Mouse (Mus musculus) left cerebral cortex, adult 18-20 months (tissue): ENCODE data around the gene Stat5b. TPM values are rescaled to one million over a fixed set of nuclear protein-coding genes. Genes with fewer than 3 reads are reported as not detected.

Experiments used
- DNase-seq, 2 experiments: peaks; one replicate each; pipeline ENCODE4 v3.0.0; 2021 to 2022; ENCODE audit warnings: low spot score in 2 of 2, mixed read lengths in 1 of 2
- total RNA-seq, 2 experiments: library from RNA; stranded (reverse); gene quantifications; 2 replicates each; pipeline ENCODE4 v1.2.3; 2021

Stat5b gene
- total RNA-seq, 2 experiments from 2014 or later = 26.8 to 28.0 TPM

DNA sequence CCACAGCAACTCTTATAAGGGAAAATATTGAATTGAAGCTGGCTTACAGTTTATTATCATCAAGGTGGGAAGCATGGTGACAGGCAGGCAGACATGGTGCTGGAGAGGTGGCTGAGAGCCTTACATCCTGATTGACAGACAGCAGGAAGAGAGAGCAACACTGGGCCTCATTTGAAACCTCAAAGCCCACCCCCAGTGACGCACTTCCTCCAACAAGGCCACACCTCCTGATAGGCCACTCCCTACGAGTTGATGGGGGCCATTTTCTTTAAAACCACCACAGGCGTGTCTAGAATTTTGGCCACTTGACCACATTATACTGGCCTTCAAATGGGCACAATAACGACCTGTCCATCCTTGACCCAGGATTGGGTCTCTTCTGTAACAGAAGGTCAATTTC lies 76.3 kb downstream of the Stat5b start:
- DNase-seq = no peak

DNA sequence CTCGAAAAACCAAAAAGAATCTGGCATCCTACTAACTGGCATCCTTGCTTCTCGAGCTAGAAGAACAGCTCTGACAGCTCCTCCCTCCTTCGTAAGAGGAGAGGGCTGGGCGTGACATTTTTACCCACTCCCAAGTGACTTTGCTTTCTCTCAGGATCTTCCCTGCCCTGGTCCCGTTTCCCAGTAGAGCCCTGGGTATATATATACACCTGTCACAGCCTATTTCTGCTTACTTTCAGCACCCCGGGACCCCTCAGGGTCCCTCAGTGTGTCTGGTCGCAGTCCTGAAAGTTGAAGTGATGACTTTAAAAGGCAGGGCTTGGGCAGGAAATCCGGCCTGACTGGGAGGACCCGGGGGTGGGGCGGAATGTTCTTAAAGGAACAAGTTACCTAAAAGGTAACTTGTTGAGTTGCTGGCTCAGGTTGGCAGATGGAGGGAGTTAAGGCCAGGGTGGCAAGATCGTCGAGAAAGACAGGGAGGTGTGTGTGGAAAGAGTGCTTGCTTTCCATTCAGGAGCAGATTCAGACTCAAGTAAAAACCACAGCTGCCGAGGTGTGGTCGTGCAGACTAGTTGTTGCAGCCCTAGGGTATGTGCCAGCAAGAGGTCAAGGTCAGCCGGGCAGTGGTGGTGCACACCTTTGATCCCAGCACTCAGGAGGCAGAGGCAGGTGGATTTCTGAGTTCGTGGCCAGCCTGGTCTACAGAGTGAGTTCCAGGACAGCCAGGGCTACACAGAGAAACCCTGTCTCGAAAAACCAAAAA lies 79.7 kb downstream of the Stat5b start, which contains the start of gene Ghdc:
Gene Ghdc, minus strand, starts transcription at position 312 of the 763 bp plus-strand sequence.
- peak; percentile 78 to 82 for DNase-seq

DNA sequence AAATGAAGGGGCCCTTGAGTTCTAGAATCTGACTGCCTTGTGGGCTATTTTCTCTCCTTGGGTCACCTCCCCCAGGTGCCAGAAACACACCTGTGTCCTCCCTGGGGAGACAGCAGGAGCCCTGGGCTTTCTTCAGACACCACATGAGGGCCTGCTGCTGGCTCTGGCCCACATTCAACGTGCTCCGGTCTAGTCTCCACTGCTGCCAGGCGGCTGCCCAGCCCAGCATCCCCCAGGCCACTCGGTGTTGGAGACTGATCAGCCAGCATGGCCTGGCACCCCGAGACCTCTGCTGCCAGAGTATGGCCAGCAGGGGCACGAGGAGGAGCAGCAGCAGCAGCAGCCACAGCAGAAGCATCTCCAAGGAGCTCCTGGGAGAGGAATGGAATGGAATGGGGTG lies 80.5 kb downstream of the Stat5b start:
- peak in 1 of 2 experiments; percentile 19 for DNase-seq

DNA sequence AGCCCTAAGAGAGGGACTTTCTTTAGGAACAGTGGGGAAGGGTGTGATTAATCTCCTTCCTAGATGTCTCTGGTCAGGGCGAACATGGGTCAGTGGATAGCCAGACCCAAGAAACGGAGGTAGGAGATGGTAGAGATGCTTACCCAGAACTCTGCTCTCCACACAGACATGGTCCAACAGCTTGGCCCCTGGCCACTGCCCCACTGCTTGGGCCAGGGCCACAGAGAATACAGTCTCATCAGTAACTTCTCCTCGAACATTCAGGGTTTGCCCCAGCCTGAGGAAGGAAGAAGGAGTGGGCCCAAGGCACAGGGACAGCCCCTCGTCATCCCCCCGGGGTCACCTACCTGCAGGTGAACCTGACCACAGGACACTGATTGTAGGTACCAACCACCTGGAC lies 82.7 kb downstream of the Stat5b start:
- DNase-seq = no peak

DNA sequence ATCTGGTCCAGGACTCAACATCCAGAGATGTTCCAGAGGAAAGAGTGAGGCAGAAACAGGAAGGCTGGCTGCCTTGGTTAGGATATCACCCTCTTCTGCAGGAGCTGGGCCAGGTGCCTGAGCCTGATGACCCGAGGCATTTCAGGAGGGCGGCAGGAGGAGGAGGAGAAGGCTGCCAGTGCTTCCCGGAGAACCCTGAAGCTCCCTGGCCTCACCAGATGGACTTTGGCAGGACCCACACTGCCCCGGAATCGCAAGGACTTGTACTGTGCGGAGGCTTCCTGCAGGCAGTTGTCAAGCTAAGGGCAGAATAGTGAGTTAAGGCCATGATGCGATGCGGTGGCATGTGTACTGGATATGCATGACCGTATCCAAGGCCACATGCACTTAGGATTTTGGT lies 83.8 kb downstream of the Stat5b start:
- no peak for DNase-seq

DNA sequence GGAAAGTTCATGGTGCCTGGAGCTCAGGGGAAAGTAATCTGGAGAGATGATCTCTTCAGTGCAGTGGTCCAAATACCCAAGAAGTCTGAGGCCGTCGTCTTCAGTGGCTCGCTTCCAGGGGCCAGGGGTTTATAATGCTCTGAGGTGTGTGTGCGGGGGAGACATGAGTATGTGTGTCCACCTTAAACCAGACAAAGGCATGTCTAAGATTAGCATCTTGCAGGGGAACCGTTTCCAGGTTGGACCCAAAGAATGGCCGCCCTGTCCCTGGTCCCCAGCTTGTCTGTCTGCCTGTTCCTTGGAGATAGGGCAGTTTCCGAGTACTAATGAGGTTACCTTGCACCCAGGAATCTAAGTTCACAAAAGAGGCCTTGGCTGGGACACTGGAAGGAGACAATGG lies 87.7 kb downstream of the Stat5b start, which contains the start of gene Hcrt:
Gene Hcrt, minus strand, starts transcription at position 101 of the 400 bp plus-strand sequence.
- no peak for DNase-seq

DNA sequence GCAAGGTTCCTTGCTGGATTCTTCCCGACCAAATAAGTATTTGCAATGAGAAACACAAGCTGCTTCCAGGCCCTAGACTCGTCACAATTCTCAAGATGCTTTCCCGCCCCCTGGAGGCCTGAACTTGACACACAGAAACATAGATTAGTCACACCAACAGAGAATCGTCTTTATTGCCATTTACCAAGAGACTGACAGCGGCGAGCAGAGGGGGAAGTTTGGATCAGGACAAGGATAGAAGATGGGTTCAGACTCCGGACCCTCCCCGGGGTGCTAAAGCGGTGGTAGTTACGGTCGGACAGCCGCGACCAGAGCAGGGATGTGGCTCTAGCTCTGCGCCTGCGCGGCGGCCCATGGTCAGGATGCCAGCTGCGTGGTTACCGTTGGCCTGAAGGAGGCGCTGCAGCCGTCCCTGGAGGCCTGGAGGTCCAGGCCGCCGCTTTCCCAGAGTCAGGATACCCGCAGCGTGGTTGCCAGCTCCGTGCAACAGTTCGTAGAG lies 88.9 kb downstream of the Stat5b start:
- DNase-seq = peak; percentile 91 to 93

DNA sequence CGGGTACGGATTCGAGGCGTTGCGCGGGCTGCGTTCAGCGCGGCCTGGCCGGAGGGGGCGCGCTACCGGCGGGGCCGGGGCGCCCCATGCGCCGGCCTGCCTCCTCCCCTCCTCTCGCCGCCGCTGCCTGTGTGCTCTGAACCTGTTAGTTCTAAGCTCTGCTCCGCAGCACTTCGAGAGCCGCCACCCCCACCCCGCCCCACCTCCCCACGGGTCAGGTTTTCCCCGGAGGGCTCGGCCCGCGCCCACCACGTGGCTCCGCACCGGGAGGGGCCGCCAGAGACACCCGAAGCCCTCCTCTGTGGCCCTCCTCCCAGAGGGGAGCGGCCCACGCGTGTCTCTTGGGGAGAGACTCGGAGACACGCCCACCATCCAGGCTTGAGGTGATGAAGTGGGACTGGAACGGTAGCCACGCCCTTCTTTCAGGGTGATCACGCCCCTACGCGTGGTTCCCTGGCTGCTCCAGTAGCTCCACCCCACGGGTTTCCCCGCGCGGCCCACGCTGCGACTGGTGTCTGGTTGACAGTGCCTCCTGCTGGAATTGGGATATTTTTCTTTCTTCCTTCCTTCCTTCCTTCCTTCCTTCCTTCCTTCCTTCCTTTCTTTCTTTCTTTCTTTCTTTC lies 90.8 kb downstream of the Stat5b start, which contains the start of gene Kcnh4:
Gene Kcnh4, minus strand, starts transcription at position 332 of the 623 bp plus-strand sequence.
- peak; percentile 93 to 95 for DNase-seq

DNA sequence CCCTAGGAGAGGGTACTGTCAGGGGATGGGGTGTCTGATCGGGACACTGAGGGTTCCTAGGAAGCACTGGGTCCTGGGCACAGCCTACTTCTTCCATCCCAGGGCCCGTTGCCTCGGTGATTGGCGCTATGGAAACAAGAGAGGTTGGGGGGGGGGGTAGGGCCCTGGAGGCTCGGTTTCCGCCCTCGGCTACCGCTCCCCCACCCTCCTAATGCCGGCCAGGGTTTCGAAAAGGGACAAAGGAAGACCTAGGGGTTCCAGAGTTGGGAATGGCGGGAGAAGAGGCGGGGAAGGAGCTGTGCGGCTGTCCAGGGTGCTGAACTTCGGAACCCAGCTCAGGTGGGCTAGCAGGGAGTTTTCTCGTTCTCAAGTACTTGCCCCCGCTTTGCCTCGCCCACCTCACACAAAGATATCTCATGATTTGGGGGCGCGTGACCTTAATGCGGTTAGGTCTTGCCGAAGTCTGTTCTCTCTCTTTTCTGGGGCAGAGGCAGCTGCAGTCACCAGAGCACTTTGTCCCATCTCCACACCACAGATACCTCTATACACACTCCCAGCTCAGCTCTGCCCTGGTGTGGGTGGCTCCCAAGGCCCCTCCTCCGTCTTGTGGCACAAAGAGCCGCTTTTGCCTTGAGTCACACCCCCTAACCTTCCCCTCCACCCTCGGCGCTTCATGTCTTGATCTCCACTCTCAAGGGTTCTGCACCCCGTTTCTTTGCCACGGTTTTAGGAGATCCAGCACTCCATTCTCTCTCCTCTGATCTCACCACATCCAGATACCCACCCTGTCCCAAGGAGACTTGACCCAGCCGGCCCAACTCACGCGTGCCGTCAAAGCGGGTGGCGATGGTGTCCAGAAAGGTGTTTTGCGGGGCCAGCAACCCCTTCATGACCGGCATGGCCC lies 91.6 kb downstream of the Stat5b start:
- DNase-seq = peak in 1 of 2 experiments; percentile 31

DNA sequence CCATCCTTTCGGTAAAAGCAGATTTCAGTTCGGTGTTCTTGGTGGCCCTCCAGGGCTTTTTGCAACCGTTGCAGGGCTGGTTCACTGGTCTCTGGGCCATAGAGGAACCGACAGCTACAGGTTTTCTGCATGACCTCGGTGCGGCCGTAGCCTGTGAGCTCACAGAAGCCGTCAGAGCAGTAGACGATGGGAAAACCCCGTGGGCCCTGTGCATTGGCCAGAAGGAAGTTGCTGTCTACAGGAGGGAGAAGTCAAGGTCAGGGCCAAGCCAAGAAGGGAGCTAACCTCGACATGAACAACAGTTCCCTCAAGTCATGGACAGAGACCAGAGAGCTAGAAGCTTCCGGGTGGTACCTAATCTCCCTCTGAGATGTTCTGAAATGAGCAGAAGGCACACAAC lies 93.0 kb downstream of the Stat5b start:
- no peak for DNase-seq

DNA sequence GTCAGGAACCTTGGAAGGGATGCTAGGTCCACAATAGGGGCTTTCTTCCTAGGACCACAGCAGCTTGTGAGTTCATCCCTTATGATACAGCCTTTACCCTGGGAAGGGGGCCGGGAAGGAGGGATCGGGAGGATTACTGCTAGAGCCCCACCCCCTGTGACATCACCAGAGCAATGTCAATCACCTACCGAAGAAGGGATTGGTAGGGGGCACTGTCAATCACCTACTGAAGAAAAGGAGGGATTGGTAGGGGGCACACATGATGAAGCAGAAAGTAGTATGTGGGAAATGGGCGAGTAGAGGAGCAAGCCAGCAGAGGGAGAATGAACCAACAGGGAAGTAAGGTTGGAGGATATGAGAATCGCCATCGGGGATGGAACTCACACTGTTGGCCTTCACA lies 94.0 kb downstream of the Stat5b start:
- no peak for DNase-seq

DNA sequence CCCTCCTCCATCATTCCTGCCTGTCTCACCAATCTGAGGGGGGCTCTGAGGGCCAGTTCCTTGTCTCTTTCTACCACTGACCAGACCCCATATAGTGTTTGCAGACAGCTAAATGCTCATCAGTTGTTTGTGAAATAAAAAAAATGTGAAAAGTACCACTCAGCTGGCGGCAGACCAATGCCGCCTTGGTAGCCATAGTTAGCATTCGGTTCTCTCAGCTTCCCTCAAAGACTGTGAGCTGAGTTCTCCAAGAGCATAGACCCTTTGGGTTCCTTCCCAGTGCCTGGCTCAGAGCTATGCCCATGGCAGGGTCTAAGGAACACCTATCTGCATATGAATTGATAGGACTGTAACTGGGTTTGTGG lies 95.8 kb downstream of the Stat5b start:
- DNase-seq = peak; percentile 57 to 69

DNA sequence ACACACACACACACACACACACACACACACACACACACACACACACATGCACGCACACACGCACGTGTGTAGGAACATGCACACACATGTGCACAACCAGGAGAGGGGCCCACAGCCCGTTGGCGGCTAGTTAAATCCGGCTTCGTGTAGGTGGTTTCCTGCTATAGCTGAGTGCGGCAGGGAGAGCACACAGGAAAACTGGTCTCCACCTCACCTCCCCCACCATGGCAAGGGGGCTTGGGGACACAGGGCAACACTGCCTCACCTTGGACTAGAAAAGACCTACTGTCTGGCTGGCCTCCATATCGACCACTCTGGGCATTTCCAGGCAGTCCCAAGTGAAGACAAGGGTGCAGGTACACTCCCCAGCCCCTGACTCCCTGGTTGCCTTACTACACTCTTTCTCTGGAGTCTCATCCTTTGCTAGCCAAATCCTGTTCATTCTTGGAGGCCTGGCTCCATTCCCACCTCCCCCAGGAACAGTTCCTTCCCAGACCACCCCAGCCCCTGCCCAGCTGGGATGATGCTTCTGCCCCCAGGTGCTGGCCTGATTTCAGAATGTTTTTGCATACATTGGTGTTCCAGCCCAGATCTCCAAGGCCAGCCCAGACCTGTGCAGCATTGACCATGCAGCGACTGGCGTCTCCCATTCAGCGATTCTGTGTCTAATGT lies 96.4 kb downstream of the Stat5b start:
- peak; percentile 66 to 81 for DNase-seq

DNA sequence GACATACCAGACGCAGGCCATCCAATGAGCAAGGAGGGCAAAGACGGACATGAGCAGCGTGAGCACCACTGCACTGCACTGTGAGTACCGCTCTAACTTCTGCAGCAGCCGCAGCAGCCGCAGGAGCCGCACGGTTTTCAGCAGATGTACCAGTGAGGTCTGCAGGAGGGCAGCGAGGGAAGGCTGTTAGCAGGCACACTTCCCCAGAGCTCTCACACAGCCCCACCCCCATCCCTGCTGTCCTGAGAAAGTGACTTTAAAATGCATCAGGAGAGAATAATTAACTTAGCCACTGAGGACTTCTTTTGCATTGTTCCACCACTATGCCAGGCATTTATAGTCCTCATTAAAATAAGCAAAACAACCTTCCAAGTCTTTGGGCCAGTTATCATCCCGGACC lies 98.2 kb downstream of the Stat5b start:
- peak in 1 of 2 experiments; percentile 37 for DNase-seq

DNA sequence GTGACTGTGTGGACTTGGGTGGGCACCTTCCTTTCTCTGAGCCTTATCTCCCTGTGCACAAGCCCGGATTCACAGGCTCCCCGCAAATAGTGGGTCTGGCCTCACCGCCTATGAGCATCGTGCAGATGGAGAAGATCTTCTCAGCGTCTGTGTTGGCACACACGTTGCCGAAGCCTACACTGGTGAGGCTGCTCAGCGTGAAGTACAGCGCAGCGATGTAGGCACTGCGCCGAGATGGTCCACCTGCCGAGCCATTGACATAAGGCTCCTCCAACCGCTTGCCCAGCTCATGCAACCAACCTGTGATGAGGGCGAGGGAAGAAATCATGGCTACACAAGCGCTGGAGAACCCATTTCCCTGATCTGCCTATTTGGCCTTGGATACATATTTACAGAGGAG lies 100.4 kb downstream of the Stat5b start:
- no peak for DNase-seq

DNA sequence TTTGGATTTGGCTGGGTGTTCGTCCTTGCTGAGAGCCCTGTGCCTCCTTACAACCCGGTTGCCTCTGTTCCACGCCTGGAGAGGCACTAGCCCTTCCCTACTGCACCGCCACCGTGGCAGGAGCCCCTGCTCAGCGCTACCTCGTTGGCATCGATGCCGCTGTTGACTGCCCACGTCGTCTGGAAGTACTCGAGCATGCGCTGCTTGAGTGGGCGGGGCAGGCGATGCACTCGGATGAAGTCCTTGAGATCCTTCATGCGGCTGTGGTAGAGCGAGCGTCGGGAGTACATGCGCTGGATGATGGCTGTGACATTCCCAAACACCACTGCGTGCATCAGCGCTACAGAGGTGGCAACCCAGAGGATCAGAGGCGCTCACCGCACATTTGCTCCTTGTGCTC lies 101.1 kb downstream of the Stat5b start:
- peak; percentile 71 to 80 for DNase-seq

DNA sequence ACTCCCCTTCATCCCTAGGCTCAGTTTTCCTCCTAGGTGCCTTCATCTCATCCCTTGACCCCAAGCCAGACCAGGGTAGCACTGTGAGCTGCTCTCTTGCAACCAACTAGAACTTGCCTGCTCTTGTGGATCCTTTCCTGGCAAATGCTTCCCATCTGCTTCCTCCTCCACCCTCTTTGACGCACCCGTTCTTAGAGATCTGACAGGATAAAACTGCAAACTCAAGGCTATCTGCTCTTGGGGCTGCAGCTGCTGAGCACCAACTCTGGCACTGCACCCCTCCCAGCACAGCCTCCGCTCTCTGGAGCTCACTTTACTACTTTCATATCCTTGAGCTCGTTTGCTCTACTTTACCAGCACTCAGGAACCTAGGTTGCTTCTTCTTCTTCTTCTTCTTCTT lies 101.9 kb downstream of the Stat5b start:
- DNase-seq = peak in 1 of 2 experiments; percentile 45

DNA sequence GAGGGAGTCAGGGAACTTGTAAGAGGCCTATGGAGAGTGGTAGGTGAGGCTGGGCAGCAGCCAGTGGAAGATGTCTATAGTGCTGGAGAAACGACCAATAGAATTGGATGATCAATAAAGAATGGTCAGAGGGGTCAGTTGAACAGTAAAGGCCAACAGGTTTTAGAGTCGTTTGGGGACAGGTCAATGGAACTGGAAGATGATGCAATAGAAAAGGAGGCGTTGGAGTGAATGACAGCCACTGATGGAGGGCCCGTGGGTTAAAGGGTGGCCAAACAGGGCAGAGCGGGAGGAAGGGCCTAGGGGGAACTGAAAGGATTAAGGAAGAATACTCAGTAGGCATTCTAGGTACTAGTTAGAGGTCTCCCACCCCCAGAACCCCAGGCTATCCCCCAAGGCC lies 103.4 kb downstream of the Stat5b start:
- DNase-seq = no peak

DNA sequence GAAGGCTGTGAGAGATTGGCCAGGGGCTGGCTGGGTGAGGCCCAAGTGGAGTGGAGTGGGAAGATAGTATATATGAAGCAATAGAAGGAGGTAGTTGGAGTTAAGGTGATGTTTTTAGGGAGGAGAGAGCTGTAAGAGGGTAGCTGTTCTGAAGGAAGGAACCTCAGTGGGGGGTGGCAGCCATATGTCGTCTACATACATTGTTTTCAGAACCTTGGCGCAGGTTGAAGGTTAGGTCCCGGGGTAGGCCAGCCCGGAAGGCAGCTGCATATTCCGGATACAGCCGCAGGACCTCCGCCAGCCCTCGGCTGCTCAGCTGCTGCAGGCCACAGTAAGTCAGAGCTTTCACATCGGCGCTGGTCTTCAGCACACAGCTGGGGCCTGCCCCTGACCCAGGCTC lies 104.0 kb downstream of the Stat5b start:
- no peak for DNase-seq

DNA sequence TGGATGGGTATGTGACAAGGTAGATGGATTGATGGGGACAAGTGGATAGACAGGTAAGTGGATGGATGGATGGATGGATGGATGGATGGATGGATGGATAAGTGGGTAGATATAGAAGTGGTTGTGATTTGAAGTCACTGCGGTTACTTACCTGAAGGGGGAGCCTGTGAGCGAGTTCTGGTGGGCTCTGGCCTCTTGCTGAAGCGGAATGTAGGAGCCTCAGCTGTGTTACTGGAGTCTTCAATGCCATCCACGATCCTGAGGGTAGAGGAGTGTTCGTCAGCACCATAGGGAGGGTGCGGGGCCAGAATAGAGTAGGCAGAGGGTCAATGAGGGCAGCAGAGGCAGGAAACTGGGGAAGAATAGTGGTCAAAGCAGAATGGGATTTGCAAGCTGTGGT lies 105.4 kb downstream of the Stat5b start:
- peak; percentile 61 to 64 for DNase-seq

DNA sequence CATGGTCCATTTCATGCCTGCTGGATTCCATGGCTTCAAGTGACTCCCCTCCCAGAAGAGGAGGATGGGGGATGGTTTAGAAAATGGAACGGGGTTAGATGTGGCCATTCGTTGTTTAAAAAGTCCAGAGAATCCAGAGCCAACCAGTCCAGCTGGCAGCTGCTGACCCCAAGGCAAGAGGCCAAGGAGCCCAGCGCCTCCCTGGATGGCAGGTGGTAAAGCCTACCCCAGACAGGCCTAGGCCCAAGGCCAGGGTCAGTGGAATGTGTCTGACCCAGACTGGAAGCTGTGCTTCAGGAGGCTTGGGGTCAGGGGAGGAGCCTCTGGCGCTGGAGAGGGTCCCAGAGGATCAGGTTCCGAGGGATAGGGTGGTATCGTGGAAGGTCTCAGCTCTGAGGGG lies 109.2 kb downstream of the Stat5b start:
- no peak for DNase-seq
